Mouse (Mus musculus) thymus, postnatal 10 days (tissue): ENCODE data around the gene Gm10778.

ENCODE experiments used
- DNase-seq, 2 experiments: peaks; one replicate each; pipeline ENCODE4 v3.0.0; 2021; ENCODE audit warnings: low spot score in 2 of 2

Gm10778 gene

DNA sequence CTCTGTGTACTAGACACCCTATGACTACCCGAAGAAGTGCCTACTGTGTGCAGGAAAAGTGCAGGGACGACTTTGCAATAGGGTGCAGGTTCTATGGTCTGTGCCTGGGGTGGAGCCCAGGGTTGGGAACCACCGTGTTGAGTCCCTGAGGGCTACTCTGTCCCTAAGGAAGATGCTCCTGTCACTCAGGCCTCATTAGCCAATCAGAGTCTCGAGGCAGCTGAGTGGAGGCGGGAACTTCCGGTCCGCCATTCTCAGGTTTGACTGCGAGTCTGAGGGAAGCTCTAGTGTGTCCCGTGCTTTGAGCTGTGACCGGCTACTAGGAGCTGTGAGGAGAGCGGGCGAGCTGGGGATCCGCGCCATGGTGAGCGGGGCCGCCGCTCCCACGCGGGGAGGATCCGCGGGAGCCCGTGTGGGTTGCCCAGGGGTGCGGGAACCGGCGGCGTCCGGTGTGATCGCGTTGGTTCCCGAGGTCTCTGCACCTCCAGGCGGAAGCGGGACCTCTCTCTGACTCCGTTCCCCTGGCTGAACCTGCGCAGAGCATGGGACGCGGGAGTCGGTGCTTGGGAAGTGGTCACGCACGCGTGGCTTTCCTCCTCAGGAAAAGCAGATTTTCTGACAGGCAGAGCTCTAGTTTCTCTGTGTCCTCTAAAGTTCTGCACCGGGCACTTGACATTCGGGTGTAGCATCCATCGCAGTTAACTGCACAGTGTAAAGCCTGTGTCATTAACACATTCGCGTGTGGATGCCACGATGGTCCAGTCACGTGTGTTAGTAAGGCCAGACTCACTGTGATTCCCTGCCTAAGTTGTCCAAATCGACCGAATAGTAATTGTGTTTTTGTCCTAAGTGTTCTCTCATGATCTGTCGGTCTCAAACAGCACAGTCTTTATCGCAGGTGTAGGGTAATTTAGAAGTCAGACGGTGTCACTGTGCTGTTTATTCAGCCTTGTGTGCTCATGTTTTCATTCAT lies at the start of gene Gm10778:
Gene Gm10778, plus strand, starts transcription at position 257 of the 973 bp plus-strand sequence.
- peak; percentile 75 to 83 for DNase-seq

DNA sequence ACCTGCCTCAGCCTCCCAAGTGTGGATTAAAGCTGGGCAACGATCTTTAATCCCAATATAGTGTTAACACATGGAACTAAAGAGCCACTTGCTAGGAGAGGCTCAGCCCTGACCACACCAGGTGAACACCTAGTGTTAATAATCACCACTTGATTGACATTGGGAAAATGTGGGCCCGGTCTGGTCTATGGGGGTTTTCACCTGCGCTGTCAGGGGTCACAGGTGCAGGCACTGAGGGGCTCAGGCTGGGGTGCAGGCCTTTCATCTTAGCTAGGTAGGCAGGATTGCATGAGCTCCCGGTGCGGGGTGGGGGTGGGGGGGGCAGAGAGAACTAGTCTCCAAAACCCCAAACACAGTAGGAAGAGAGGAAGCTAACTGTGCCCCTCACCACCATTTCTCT lies 49.2 kb upstream of the Gm10778 start:
- peak in 1 of 2 experiments; percentile 29 for DNase-seq

GRCm38 (mm10) chr10:81600096-81600495 lies 48.8 kb upstream of the Gm10778 start:
- no peak for DNase-seq

DNA sequence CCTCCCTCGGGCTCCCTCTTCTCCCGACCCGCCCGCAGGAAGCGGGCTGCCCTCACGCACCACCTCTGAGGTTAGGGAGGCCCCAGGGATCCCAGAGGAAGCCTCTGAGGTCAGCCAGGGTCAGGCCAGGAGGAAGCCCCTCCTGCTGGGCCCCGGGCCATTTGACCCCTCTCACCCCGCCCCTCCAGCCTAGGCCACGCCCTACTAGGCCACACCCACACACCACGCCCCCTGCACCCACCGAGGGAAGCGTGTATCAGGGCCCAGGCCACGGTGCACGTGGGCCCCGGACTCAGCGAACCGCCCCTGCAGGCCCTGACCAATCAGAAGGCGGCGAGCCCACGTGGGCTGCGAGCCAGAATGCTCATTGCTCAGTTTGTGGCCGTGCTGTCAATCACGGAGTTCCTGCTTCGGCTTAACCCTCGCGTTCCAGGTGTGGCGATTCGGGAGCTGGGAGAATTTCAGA lies 48.1 kb upstream of the Gm10778 start, which contains the start of gene Tle6:
Gene Tle6, minus strand, starts transcription at position 336 of the 466 bp plus-strand sequence.
- DNase-seq = peak; percentile 94 to 95

GRCm38 (mm10) chr10:81601396-81601905 lies 47.4 kb upstream of the Gm10778 start:
- DNase-seq = no peak

DNA sequence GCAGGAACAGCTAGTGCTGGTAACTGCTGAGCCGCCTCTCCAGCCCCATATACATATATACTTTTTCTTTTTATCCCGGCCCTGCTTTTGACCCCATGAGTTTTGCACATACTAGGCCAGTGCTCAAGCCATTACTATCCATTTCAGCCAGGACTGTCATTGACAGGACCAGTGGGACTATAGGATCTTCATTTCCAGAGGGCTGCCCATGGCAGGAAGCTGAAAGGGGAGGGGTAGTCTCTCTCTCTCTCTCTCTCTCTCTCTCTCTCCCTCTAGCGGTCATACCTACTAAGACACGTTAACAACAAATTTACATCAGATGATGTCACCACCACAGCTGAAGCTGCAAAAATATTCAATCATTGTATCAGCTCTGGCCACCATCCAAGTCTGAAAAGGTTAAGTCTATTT lies 46.1 kb upstream of the Gm10778 start:
- DNase-seq = peak in 1 of 2 experiments; percentile 74

DNA sequence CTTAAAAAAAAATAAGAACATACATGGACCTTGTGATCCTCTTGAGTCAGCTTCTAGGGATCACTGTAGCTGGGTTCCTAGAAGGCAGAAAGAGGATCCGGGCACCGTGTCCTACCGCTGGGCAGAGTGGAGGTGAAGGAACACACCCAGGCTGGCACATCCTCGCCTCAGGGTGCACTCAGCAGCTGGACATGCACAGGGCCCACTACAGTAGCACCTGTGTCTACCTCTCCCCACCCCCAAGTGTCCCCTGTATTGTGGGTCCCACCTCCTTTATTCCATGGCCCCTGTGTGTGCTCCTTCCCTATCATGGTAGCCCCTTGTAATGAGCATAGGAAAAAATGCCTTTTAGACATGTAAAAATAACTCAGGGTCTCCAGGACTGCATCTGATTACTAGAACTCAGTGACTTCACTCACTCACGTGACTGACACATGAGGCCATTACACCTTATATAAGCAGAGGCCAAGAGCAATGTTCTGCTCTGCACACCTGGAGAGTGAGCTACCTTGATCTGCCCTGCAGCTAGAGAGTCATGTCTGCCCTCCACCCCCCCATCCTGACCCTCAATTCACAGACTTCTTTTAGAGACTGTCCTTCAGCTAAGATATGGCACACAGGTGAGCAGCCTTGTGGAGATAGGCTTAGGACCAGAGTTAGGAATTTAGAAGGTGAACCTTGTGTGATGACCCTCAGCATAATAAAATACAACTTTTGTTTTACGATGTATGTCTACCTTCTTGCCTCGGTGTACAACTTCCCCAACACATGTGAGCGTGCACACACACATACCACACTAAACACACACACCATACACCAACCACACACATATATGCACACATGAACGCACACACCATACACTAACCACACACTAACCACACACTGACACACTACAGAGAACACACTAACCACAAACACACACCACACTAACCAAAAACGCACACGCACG lies 44.6 kb upstream of the Gm10778 start:
- no peak for DNase-seq

GRCm38 (mm10) chr10:81604968-81605665 lies 43.7 kb upstream of the Gm10778 start:
- DNase-seq = peak; percentile 84 to 92

GRCm38 (mm10) chr10:81605666-81605973 lies 43.2 kb upstream of the Gm10778 start:
- DNase-seq = no peak

DNA sequence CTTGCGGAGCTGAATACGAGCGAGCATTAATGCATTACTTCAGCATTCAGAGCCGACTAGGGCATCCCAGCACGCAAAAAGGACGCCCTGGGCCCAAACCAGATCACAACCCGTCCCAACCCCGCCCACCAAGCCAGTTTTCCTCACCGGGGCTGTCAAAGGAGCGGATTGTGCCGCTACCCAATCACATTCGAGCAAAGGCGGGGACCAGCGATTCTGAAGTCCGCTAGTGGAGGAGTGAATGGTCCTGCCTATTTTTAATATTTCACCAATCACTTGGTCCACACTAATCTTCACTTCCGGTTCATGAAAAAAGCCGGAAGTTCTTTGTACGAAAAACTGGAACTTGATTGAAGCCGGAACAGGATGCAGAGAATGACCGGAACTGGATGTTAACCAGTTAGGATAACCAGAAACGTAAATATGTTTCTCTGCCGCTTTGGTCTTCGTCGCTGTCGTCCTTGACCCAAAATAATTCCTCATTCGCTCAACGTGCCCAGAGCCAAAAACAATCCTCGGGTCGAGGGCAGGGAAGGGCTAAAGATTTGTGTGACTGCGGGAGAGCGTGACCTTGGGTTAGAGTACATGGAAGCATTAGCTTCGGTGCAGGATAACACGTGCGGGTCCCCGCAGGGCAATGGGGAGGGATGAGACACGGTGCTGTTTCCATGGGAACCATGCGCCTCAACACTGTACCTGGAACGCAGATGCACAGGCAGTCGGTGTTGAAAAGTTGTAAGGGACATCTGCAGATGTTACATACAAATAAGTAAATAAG lies 42.7 kb upstream of the Gm10778 start, which contains the start of gene BC025920:
Gene BC025920, plus strand, starts transcription at position 297 of the 778 bp plus-strand sequence.
- DNase-seq = peak; percentile 73 to 78

DNA sequence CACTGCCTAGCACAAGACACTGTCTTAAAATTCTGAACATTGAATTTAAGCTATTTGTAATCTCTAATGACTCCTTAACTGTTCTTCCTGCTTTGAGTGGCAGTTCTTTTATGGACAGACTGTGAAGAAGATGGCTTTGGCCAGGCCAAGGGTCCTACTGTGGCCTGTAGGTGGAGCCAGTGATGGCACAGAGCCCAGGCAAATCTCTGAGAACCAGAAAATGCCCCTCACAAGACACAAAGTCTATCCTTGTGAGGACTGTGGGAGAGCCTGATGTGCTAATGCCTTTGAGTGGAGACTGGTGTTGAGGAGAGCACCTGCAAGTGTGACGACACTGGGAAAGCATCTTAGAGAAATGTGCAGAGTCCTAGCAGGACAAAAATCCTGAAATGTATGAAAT lies 40.6 kb upstream of the Gm10778 start:
- no peak for DNase-seq

DNA sequence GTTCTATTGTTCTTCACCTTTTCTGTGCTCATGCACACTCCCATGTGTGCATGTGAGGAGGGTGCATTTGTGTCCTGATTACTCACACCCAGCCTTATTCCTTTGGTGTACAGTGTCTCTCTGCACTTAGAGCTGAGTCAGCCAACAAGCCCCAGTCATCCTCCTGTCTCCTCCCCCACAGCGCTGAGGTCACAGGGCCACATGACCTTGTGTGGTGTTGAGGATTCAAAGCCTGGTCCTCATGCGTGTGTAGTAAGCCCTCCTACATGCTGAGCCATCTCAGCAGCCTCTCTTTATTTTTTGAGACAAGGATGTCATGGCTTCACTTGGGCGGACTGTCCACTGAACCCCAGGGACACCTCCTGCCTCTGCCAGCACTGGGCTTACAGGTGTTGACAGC lies 36.1 kb upstream of the Gm10778 start:
- DNase-seq = no peak

DNA sequence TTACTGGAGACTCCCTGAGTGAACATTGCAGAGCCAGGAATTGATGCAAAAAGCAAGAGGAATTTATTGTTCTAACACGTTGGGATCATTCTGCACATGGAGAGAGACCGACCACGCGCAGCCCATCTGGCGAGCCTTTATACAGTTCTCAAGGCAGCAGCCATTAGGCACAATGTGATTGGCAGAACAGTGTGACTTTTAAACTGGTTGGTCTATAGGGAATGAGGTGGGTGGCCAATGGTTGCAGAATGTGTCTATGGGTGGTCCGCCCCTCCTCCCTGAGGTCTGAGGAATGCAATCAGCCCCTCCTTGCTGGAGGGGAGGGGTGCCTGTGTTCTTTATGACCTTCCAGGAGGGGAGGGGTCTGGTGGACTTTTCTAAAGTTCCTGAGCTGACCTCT lies 33.4 kb upstream of the Gm10778 start:
- no peak for DNase-seq

GRCm38 (mm10) chr10:81619976-81620375 lies 28.9 kb upstream of the Gm10778 start:
- DNase-seq = no peak

- DNase-seq = no peak
Measured at GRCm38 (mm10) chr10:81620786-81621185, 28.1 kb upstream of the Gm10778 start.

DNA sequence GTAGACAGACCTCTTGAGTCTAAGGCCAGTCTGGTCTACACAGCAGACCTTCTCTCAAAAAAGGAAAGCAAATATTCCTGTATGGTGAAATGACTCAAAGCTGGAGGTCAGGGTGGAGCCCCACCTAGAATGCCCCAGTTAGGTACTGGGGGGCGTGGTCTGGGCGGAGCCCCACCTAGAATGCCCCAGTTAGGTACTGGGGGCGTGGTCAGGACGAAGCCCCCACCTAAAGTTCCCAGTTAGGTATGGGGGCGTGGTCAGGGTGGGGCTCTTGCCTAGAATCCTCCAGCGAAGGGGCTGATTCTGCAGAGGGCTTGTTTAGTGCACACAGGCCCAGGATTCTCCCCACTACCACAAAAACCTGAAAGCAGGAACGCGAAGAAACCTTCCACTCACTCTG lies 25.4 kb upstream of the Gm10778 start:
- DNase-seq = no peak

GRCm38 (mm10) chr10:81626101-81626993 lies 22.5 kb upstream of the Gm10778 start:
- no peak for DNase-seq

DNA sequence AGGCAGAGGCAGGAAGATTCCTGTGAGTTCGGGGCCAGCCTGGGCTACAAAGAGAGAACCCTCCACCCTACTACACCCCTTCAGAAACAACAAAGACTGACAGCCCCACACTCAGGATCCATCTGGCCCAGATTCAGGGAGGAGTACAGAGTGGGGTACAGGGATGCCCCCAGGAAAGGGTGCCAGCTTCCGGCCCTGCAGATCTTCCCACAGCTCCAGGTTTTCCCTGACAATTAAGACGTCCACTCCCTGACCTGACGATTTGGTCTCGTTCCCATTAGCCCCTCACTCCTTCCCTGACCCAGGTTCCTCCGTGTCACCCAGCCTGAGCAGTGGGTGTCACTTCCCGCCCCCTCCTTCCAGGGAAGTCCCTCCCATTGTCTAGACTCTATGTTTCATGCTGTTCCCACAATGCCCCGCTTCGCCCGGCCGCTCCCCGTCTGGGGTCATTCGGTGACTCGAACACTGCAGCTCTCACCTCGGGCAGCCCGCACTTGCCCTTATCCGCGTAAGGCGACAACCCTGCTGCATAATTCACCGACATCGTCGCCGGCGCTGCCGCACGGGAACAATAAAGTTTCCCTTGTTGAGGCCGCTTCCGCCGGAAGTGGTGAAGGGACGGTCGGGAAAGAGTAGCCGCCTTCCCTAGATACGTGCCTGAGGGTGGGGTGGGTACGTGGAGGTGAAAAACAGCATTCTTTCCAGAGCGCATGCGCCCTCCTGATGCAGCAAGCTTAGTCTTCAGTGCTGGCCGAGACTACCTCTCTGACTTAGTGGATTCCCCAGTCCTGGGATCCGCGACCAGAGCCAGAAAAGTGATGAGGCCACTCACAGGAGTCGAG lies 21.6 kb upstream of the Gm10778 start, which contains the start of gene Sirt6:
Gene Sirt6, minus strand, starts transcription at position 804 of the 842 bp plus-strand sequence.
- DNase-seq = peak; percentile 93 to 94
